Mouse (Mus musculus): ENCODE data around the gene Sept9. TPM values are rescaled to one million over a fixed set of nuclear protein-coding genes. Genes with fewer than 3 reads are reported as not detected.

The Sept9 gene
- total RNA-seq, 2 experiments from 2014 or later = 62.1 to 70.5 TPM

- DNase-seq (ENCODE audit: low spot score in 2 of 2) = no peak
- intact Hi-C loops (cut with DNase I) = loop anchor here (5.0 kb wide), 1 partner anchor 454 kb away; no protein-coding TSS in a partner anchor
These were observed 168.5 kb downstream of the Sept9 start for GRCm38 (mm10) chr11:117367937-117368336.

DNA sequence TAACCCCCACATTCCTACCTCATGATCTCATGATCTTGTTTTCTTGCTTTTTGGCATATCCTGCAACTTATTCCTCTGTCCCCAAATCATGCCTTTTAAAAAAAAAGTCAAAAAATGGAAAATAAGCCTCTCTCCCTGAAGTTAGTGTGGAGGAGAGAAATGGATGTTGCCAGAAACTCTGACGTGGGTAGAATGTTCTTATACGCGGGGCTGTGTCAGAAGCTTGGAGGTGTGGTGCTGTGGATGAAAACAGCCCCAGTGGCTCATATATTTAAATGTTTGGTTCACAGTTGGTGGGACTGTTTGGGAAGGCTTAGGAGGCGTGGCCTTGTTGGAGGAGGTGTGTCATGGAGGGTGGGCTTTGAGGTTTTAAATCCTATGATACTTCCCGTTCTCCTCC is 169.9 kb downstream of the Sept9 start:
- DNase-seq (ENCODE audit: low spot score in 2 of 2) = no peak
- intact Hi-C loops (cut with DNase I) = loop anchor here (5.0 kb wide), 1 partner anchor 453 kb away; no protein-coding TSS in a partner anchor

GRCm38 (mm10) chr11:117370262-117370850 is 170.9 kb downstream of the Sept9 start:
- no peak for DNase-seq (ENCODE audit: low spot score in 2 of 2)
- intact Hi-C loops (cut with DNase I) = no loop called here

- intact Hi-C loops (cut with DNase I) = no loop called here
These were observed 173.1 kb downstream of the Sept9 start for GRCm38 (mm10) chr11:117372537-117372936.

GRCm38 (mm10) chr11:117373195-117373594 is 173.7 kb downstream of the Sept9 start:
- intact Hi-C loops (cut with DNase I) = no loop called here
- DNase-seq (ENCODE audit: low spot score in 2 of 2) = no peak

More at GRCm38 (mm10) chr11:117372537-117372936, 173.1 kb downstream of the Sept9 start:
- no peak for DNase-seq (ENCODE audit: low spot score in 2 of 2)

GRCm38 (mm10) chr11:117373870-117374269 is 174.4 kb downstream of the Sept9 start:
- intact Hi-C loops (cut with DNase I) = no loop called here

GRCm38 (mm10) chr11:117374288-117374687 is 174.8 kb downstream of the Sept9 start:
- DNase-seq (ENCODE audit: low spot score in 2 of 2) = no peak
- intact Hi-C loops (cut with DNase I) = no loop called here

More at GRCm38 (mm10) chr11:117373870-117374269, 174.4 kb downstream of the Sept9 start:
- DNase-seq (ENCODE audit: low spot score in 2 of 2) = no peak

DNA sequence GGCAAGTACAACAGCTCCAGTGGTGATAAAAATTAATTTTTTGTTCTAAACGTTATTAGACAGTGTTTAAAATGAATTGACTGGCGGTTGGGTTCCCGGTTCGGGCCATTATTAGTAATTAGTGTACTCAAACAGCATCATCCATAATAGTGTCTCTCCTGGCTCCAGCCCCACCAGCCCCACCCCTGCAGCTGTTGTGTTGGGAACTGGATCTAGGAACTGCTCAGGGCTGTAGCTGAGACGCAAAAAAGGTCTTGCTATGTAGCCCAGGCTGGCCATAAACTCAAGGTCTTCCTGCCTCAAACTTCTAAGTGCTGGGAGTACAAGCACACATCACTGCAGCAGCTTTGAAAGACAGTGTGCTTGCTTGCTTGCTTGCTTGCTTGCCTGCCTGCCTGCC is 180.3 kb downstream of the Sept9 start:
- no peak for DNase-seq (ENCODE audit: low spot score in 2 of 2)
- intact Hi-C loops (cut with DNase I) = loop anchor here (5.0 kb wide), 1 partner anchor 443 kb away; no protein-coding TSS in a partner anchor

DNA sequence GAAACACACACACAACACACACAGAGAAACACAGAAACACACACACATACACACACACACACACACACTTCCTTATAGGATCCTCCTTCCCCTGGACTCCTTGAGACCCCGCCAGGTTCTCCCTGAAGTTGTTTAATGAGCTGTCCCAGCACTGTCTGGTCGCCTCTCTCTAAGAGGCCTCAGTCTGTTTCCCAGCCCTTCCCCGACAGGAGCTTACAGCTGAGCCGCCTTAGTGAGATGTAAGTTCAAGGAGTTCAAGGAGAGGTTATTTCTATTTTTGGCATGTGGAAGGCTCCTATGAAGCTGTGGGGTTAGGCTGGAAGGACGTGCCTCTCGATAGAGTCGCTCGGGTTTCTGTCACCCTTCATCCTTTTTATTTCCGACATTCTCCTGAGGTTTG is 184.8 kb downstream of the Sept9 start:
- no peak for DNase-seq (ENCODE audit: low spot score in 2 of 2)
- intact Hi-C loops (cut with DNase I) = loop anchor here (5.0 kb wide), 1 partner anchor 438 kb away; no protein-coding TSS in a partner anchor

DNA sequence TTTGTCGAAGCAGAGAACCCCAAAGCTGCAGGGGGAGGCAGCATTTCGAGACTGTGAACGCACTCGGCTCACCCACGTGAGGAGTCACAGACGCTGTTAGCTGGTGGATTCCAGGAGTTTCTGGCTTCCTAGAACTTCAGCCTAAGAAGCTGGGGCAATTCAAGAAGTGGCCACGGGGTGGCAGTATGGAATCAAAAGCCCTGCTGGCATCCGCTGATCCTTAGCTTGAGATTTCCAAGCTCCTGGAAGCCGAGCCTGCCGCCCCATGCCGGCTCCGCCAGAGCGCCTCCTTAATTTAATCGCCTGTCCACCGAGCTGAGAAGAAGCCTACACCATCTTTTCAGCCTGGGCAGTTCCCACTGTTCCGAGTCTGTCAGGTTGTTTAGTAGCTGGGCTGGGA is 185.4 kb downstream of the Sept9 start:
- DNase-seq (ENCODE audit: low spot score in 2 of 2) = peak; percentile 96 to 98
- intact Hi-C loops (cut with DNase I) = loop anchor here (5.0 kb wide), 1 partner anchor 437 kb away; no protein-coding TSS in a partner anchor

- intact Hi-C loops (cut with DNase I) = no loop called here
- DNase-seq (ENCODE audit: low spot score in 2 of 2) = no peak
These were observed 186.1 kb downstream of the Sept9 start for GRCm38 (mm10) chr11:117385331-117386103.

- intact Hi-C loops (cut with DNase I) = no loop called here
- no peak for DNase-seq (ENCODE audit: low spot score in 2 of 2)
These were observed 187.8 kb downstream of the Sept9 start for GRCm38 (mm10) chr11:117387241-117387640.

GRCm38 (mm10) chr11:117390001-117390402 is 190.5 kb downstream of the Sept9 start:
- peak in 1 of 2 experiments; percentile 36 for DNase-seq (ENCODE audit: low spot score in 2 of 2)
- intact Hi-C loops (cut with DNase I) = loop anchor here (5.0 kb wide), 2 partner anchors 87 to 262 kb away; partner anchors contain the start of gene Tnrc6c

- DNase-seq (ENCODE audit: low spot score in 2 of 2) = no peak
- intact Hi-C loops (cut with DNase I) = loop anchor here (5.0 kb wide), 2 partner anchors 86 to 261 kb away; partner anchors contain the start of gene Tnrc6c
These were observed 191.5 kb downstream of the Sept9 start for GRCm38 (mm10) chr11:117390774-117391534.

- intact Hi-C loops (cut with DNase I) = loop anchor here (5.0 kb wide), 2 partner anchors 85 to 260 kb away; partner anchors contain the start of gene Tnrc6c
These were observed 192.8 kb downstream of the Sept9 start for GRCm38 (mm10) chr11:117392251-117392650.

GRCm38 (mm10) chr11:117393715-117394114 is 194.3 kb downstream of the Sept9 start:
- intact Hi-C loops (cut with DNase I) = loop anchor here (5.0 kb wide), 2 partner anchors 84 to 259 kb away; partner anchors contain the start of gene Tnrc6c
- no peak for DNase-seq (ENCODE audit: low spot score in 2 of 2)

More at GRCm38 (mm10) chr11:117392251-117392650, 192.8 kb downstream of the Sept9 start:
- no peak for DNase-seq (ENCODE audit: low spot score in 2 of 2)

GRCm38 (mm10) chr11:117394230-117395137 is 195.0 kb downstream of the Sept9 start:
- peak; percentile 72 for DNase-seq (ENCODE audit: low spot score in 2 of 2)
- intact Hi-C loops (cut with DNase I) = loop anchor here (5.0 kb wide), 2 partner anchors 83 to 258 kb away; partner anchors contain the start of gene Tnrc6c

DNA sequence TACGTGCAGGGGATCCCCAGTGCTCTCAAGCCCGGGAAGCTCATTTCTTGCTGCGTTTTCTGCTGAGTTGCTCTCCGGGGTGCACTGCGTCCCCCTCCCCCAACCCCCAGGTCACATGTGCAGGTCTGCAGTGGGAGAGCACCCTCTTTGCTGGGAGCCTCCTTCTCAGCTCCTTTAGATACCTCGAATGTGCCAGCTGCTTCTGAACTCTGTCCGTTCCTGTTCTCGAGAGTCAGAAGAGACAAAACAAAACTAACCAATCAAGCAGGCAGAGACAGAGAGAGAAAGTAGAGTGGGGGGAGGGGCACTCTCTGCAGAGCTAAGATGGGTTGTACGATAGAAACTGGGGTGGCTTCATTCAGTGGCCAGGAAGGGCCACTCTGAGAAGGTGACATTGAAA is 195.8 kb downstream of the Sept9 start:
- peak; percentile 36 to 65 for DNase-seq (ENCODE audit: low spot score in 2 of 2)
- intact Hi-C loops (cut with DNase I) = no loop called here
